Mouse (Mus musculus) stomach, postnatal 0 days (tissue): ENCODE measurements around the gene Ezh1.

ENCODE experiments used
- CTCF ChIP-seq: IDR thresholded peaks from 2 replicates; pipeline ENCODE4 v1.5.1; 2016; ENCODE audit warnings: antibody characterized with exemption, low read depth, mild to moderate bottlenecking, moderate library complexity
- EP300 ChIP-seq: optimal IDR thresholded peaks from 2 replicates; pipeline ENCODE3; 2016; ENCODE audit warnings: antibody characterized with exemption

GRCm38 (mm10) chr11:101152825-101153224 lies 73.4 kb downstream of the Ezh1 start:
- no peak for TF ChIP-seq CTCF
- TF ChIP-seq EP300 = no peak
